Mouse (Mus musculus) hindbrain, embryonic 15.5 days (tissue): Measurements from ENCODE around the gene Mrrf. TPM values are rescaled to one million over a fixed set of nuclear protein-coding genes. Genes with fewer than 3 reads are reported as not detected.
"Not testable (repeated sequence)": the region's sequence is repeated elsewhere in the genome, so short reads cannot be mapped to it uniquely, and the experiment has no call there.

ENCODE experiments used
- ATAC-seq: fragments of 200-750 bp; cut with Nextera tagmentation; 2 replicates; pipeline ENCODE4 v1.8.0; 2017; ENCODE audit warnings: low read depth, moderate number of reproducible peaks, moderate TSS enrichment; ENCODE audit not compliant: low FRiP score
- H3K27ac ChIP-seq: fragments of 300-500 bp; sonication (generic); replicated peaks from 2 replicates; pipeline ENCODE4 v1.5.1; 2015; ENCODE audit warnings: mild to moderate bottlenecking, inconsistent platforms
- H3K27me3 ChIP-seq: fragments of 300-500 bp; sonication (generic); 2 replicates; pipeline ENCODE4 v1.6.1; 2015; ENCODE audit warnings: control low read depth, inconsistent platforms
- H3K36me3 ChIP-seq: fragments of 300-500 bp; sonication (generic); 2 replicates; pipeline ENCODE4 v1.6.1; 2015; ENCODE audit warnings: control low read depth, inconsistent platforms
- H3K4me1 ChIP-seq: fragments of 300-500 bp; sonication (generic); replicated peaks from 2 replicates; pipeline ENCODE4 v1.6.1; 2015; ENCODE audit warnings: control low read depth, inconsistent platforms
- H3K4me2 ChIP-seq: fragments of 300-500 bp; sonication (generic); 2 replicates; pipeline ENCODE4 v1.6.1; 2015; ENCODE audit warnings: moderate library complexity, mild to moderate bottlenecking, inconsistent platforms
- H3K4me3 ChIP-seq: fragments of 300-500 bp; sonication (generic); 2 replicates; pipeline ENCODE4 v1.5.1; 2015; ENCODE audit warnings: mild to moderate bottlenecking, inconsistent platforms
- H3K9ac ChIP-seq: fragments of 300-500 bp; sonication (generic); 2 replicates; pipeline ENCODE4 v1.6.1; 2015; ENCODE audit warnings: inconsistent platforms
- H3K9me3 ChIP-seq: fragments of 300-500 bp; sonication (generic); 2 replicates; pipeline ENCODE4 v1.6.1; 2016; ENCODE audit warnings: control low read depth, inconsistent platforms
- WGBS: fragments of 180-500 bp; shearing (Covaris S2); methylation state at CpG from one replicate; pipeline ENCODE4 v1.1.7; 2015; 5-methylcytosine and 5-hydroxymethylcytosine counted together
- polyA plus RNA-seq: library from polyadenylated mRNA; unstranded; fragments of >200 nt; fragmentation: Nextera tagmentation; extraction: Ambion mirVana; gene quantifications from 2 replicates; pipeline ENCODE4 v1.2.1, GENCODE M21; 2015

The Mrrf gene
- polyA plus RNA-seq, 1 experiment from 2014 or later: 23.1 TPM

DNA sequence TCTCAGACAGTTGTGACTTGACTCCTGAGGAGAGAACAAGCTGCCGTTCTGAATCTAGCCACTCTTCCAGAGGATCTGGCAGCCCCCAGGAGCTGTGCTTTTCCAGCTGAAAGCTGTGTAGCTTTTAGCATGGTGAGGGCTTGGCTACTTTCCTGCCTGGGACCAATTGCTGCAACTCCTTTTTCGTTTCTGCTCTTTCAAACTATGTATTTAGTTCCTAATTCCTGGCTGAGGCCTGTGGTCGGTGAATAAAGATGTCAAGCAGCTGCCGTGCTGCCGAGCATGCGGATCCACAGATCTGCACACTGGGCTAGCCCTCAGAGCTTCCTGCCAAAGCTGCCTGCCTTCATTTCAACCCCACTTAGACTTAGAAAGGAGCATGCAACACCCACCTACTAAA is 48.7 kb downstream of the Mrrf start:
- Histone ChIP-seq H3K4me3 (no peak overlapping the region), H3K9me3 (no peaks in the 10 kb centered on the region), H3K4me2 (no peak overlapping the region), H3K27ac (no peak overlapping the region), H3K4me1 (0 out of 2 replicates have a peak, but pooled peaks cover 3% of the 10 kb centered on the region), H3K27me3 (no peaks in the 10 kb centered on the region), H3K9ac (no peak overlapping the region), H3K36me3 (no peaks in the 10 kb centered on the region)
- WGBS: 71% methylated on average over 6 of the region's 6 CpGs
- no peak for ATAC-seq

DNA sequence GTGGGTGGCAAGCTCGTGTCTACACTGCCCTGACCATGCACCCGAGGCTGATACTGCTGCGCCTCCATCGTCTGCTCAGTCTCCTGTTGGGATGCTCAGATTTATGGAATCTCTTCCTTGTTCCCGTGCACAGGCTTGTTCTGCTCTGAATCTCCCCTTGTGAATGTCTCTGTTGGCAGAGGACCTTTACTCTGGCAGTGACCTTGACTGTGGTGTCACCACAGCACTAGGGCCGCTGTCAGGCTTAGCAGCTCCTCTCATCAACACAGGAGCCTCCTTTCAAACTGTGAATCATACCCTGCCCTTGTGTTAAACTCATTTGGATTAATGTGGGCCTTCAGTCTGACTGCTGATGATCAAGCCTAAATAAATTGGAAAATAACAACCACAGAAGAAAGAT is 53.0 kb downstream of the Mrrf start:
- not testable (repeated sequence) for H3K4me3 ChIP-seq, H3K27ac ChIP-seq, H3K9ac ChIP-seq, H3K4me2 ChIP-seq, H3K4me1 ChIP-seq, ATAC-seq, H3K36me3 ChIP-seq, H3K27me3 ChIP-seq, H3K9me3 ChIP-seq
- WGBS: 88% methylated on average over 6 of the region's 6 CpGs

DNA sequence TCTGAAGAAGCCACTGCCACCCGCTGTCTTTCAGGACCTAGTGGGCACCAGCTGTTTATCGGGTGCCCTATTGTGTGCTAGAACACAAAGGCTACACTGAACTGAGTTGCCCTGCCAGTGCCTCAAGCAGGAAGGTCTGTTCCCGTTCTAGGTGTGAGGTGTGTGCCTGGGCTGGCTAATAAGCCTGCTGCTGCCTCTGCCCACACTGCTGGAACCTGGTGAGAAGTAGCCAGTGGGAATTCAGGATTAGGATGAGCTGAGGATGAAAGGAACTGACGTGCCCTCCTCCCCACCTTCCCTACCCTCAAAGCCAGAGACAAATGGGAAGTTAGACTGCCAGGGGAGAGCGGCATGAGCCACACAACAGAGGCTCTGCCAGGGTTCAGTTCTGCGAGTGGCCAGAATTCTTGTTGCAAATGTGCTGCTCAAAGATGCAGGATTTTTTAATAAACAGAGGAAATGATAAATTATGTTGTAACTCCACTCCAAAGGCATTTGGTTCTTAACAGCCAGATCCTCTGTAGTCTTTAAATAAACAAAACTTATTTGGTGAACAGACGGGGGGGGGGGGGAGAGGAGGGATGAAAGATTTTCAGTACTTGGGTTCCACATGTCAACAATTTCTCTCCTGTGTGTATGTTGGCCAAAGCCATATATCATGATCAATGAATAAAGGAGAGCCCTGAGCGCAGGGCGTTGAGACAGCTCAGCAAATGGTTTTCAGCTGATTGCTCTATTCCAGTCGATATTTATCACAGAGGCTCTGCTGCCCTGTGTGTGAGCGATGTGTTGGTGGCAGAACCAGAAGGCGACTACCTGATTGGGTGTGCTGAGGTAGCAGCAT is 55.1 kb downstream of the Mrrf start:
- Histone ChIP-seq H3K27ac (no peak overlapping the region), H3K4me1 (peaks cover 4% of the 10 kb centered on the region; the same call in 1 of the 2 replicates), H3K9ac (no peak overlapping the region), H3K36me3 (no peaks in the 10 kb centered on the region), H3K9me3 (no peaks in the 10 kb centered on the region), H3K4me2 (no peak overlapping the region), H3K4me3 (no peak overlapping the region), H3K27me3 (no peaks in the 10 kb centered on the region)
- ATAC-seq: peak; percentile 47; the same call in 1 of the 2 replicates
- 47% methylated on average over 12 of the region's 12 CpGs for WGBS

DNA sequence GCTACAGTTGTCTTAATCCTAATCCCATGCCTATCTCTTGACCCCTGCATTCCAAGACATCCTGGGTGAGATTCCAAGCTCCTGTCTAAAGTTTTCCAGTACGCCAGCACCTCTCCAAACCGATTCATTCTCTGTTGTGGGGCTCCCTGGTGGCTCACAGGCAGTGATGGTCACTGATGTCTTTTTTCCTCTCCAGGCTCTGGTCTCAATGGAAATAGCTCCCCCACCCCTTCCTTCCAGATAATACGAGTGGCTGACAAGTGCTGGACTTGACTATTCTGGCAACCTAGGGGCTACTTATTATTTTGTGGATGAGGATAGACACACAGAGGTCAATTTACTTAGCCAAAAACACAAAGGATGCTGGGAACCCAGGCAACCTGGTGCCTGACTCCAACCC is 60.8 kb downstream of the Mrrf start:
- H3K4me2 ChIP-seq: no peak overlapping the region
- ATAC-seq: no peak
- WGBS: 64% methylated on average over 3 of the region's 3 CpGs
- no peak overlapping the region for H3K27ac ChIP-seq
- H3K27me3 ChIP-seq: peaks cover 6% of the 10 kb centered on the region; the same call in 1 of the 2 replicates
- no peaks in the 10 kb centered on the region for H3K36me3 ChIP-seq
- H3K4me1 ChIP-seq: peaks cover 14% of the 10 kb centered on the region
- no peak overlapping the region for H3K4me3 ChIP-seq
- H3K9me3 ChIP-seq: no peaks in the 10 kb centered on the region
- no peak overlapping the region for H3K9ac ChIP-seq

DNA sequence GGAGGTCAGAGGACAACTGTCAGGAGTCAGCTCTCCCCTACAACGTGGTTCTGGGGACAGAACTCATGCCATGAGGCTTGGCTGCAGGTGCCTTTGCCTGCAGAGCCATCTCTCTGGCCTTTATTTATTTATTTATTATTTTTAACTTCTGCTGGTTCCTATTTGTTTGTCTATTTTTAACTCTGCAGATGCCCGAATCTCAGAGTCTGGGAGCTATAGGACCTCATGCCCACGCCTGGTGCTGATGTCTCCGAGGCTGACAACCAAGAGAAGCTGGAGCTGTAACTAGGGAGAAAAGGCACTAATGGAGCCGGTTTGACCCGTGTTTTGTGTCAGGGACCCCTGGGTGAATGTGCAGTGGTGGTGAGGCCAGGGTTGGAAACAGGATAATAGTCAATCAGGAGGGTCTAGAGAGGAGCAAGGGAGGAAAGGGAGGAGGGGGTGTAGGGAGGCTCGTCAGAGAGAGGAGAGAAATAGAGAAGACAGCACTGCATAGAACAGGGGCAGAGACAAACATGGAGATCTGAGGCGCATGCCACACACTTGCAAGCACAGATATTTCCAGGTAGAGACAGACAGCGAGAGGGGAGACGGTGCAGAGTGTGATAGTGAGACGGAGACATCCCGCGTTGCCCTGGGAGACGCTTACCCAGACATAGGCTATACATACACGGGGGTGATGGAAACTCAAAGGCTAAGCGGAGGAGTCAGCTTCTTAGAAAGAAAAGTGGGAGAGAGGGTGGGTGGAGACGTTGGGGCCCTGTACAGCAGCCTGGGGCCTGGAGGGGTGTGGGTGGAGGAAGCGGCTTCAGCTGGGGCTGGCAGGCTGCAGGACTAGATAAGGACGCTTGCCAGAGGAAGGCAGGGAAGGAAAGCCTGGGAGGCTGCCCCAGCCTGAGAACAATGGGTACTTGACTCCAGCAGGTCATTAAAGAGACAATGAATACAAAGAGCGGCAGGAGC is 62.0 kb downstream of the Mrrf start:
- 0 out of 2 replicates have a peak overlapping the region, but pooled peaks have one; percentile 1 for H3K4me3 ChIP-seq
- WGBS: 9% methylated on average over 20 of the region's 20 CpGs
- H3K9me3 ChIP-seq: no peaks in the 10 kb centered on the region
- H3K9ac ChIP-seq: peak overlapping the region; percentile 9; the same call in 1 of the 2 replicates
- peaks cover 6% of the 10 kb centered on the region; the same call in 1 of the 2 replicates for H3K27me3 ChIP-seq
- H3K36me3 ChIP-seq: no peaks in the 10 kb centered on the region
- peak; percentile 74 for ATAC-seq
- peaks cover 26% of the 10 kb centered on the region for H3K4me1 ChIP-seq
- H3K4me2 ChIP-seq: peak overlapping the region; percentile 36
- peak overlapping the region; percentile 32 for H3K27ac ChIP-seq

DNA sequence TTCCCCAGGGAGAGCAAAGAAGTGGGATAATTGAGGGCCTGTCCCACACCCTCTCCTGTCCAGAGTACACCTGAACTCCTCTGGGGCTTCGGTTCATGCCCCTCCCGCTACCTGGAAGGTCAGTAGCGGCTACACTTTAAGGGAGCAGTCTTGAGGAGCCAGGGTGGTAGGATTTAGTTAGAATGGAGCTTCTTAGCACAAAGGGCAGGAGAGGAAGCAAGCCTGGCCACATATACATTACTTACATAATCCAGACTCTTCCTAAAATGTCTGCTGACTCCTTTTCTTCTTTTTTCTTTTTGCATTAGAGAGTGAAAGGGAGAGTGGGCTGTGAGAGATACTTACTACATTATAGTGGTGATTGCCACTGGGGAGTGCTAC is 62.7 kb downstream of the Mrrf start:
- Histone ChIP-seq H3K4me1 (peaks cover 32% of the 10 kb centered on the region), H3K27me3 (peaks cover 6% of the 10 kb centered on the region; the same call in 1 of the 2 replicates), H3K27ac (no peak overlapping the region), H3K9me3 (no peaks in the 10 kb centered on the region), H3K36me3 (no peaks in the 10 kb centered on the region), H3K9ac (no peak overlapping the region), H3K4me2 (peak overlapping the region; percentile 36), H3K4me3 (0 out of 2 replicates have a peak overlapping the region, but pooled peaks have one; percentile 1)
- no peak for ATAC-seq
- 6% methylated on average over 3 of the region's 3 CpGs for WGBS

DNA sequence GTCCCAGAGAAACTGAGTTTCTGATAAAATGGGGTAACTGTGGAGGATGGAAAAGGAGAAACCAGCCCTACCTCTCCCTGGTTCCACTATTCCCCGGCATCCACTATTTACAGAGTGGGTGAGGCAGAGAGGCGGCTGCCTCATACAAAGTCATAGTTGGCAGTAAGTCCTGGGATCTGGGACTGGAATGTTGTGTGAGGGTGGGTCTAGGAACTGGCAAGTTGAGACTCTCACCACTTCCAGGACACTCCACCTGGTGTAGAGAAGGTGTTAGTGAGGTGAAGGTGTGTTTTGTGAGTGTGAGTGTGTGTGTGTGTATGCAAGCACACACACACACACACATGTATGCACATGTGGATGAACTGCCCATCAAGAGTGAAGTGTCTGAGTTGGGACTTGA is 64.6 kb downstream of the Mrrf start:
- H3K4me2 ChIP-seq: no peak overlapping the region
- WGBS: 96% methylated on average over 2 of the region's 2 CpGs
- H3K4me1 ChIP-seq: peaks cover 36% of the 10 kb centered on the region
- H3K9ac ChIP-seq: no peak overlapping the region
- H3K9me3 ChIP-seq: no peaks in the 10 kb centered on the region
- ATAC-seq: no peak
- H3K4me3 ChIP-seq: no peak overlapping the region
- H3K36me3 ChIP-seq: no peaks in the 10 kb centered on the region
- H3K27me3 ChIP-seq: peaks cover 15% of the 10 kb centered on the region
- no peak overlapping the region for H3K27ac ChIP-seq

DNA sequence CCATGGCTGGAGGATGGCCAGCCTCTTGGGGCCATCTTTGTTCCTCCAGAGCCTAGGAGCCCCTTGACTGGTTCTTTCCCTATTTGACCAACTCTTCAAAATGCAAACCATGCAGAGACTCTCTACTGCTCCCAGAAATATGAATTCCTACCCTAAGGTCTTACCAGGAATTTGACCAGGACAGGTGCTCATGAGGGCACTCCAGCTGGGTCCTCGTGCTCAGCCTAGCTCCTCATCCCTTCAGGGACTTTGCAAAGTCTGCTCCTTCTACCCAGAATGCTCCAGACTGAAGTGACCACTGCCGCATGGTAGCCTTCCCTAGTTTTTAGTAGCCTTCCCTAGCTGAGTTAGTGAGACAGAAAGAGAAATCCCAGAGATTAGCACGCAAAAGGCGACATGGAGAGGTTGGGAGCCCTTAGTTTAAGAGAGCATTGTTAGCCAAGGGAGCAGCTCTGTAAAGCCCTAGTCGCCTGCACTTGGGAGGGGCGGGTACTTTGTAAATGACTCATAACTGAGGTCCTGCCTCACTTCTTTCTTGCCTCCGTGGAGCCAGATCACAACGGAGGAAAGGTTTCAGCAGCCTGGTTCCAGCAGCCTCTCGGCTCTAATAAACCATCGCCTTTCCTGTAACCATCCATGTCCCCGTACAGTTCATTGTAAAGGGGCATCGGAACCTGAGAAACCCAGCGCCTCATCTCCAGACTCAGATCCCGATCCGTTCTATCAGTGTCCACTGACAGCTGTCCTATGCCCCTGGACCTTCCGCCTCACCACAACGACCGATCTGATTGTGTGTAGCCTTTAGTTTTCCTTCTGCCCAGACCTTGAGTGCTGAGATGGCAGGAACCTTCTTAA is 65.8 kb downstream of the Mrrf start:
- H3K27me3 ChIP-seq: peaks cover 15% of the 10 kb centered on the region
- 26% methylated on average over 18 of the region's 18 CpGs for WGBS
- no peaks in the 10 kb centered on the region for H3K36me3 ChIP-seq
- H3K4me3 ChIP-seq: peak overlapping the region; percentile 41
- H3K27ac ChIP-seq: peak overlapping the region; percentile 71; the same call in 1 of the 2 replicates
- peak overlapping the region; percentile 80 for H3K4me2 ChIP-seq
- H3K4me1 ChIP-seq: peaks cover 36% of the 10 kb centered on the region
- 0 out of 2 replicates have a peak overlapping the region, but pooled peaks have one; percentile 52 for H3K9ac ChIP-seq
- ATAC-seq: peak; percentile 2; the same call in 1 of the 2 replicates
- no peaks in the 10 kb centered on the region for H3K9me3 ChIP-seq

DNA sequence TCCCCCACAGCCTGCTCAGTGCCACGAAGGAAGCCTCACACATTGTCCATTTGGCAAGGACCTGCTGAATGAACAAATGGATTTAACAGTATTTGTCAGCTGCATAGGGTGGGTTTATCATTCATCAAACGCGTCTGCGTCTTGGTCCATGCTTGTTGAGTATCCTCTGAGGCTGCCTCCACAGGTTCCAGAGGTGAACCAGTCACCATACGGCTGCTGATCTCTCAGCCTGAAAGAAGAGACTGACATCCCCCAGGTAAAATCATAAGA is 66.4 kb downstream of the Mrrf start:
- WGBS: 14% methylated on average over 5 of the region's 5 CpGs
- Histone ChIP-seq H3K27ac (peak overlapping the region; percentile 71), H3K36me3 (no peaks in the 10 kb centered on the region), H3K9me3 (no peaks in the 10 kb centered on the region), H3K27me3 (peaks cover 15% of the 10 kb centered on the region), H3K4me3 (peak overlapping the region; percentile 41), H3K9ac (peak overlapping the region; percentile 52; the same call in 1 of the 2 replicates), H3K4me1 (peaks cover 36% of the 10 kb centered on the region), H3K4me2 (peak overlapping the region; percentile 80)
- peak; percentile 28 for ATAC-seq

DNA sequence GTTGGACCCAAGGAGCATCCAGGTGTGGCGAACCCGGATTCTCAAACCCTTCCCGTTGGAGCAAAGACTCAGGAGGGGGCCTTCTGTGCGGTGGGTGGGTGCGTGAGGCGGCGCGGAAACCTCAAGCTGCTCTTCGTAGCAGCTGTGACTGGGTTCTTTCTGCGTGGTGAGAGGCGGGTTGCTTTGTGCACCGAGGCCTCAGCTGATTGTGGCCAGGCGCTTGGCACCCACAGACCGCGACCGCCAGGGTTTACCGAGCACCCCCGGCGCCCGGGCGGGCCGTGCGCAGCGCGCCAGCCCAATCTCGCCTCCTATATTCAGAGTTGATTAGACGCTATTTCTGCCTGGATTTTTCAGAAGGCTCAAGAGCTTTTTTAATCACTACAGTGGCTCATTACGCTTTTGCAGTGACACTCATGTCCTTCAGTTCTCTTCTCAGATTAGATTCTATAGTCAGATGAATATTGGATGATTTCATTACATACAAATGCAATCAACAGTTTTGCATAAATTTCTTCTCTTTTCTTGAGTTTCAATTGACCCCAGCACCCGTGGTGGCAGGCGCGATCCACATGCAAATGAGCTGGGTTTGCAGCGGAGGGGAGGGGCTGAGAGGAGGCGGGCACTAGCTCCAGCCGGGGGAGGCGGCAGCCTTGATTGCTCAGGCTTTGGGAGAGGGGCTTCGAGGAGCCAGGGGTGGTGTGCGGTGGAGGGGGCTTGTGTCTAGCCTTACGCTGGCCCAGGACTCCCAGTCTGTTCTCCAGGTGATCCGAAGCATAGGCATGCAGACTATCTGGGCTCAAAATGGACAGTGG is 67.0 kb downstream of the Mrrf start:
- H3K4me1 ChIP-seq: peaks cover 32% of the 10 kb centered on the region
- H3K9me3 ChIP-seq: no peaks in the 10 kb centered on the region
- WGBS: under 1% methylated on average over 39 of the region's 39 CpGs
- H3K36me3 ChIP-seq: no peaks in the 10 kb centered on the region
- ATAC-seq: peak; percentile 75
- peak overlapping the region; percentile 52 for H3K9ac ChIP-seq
- H3K4me2 ChIP-seq: peak overlapping the region; percentile 80
- peak overlapping the region; percentile 71 for H3K27ac ChIP-seq
- H3K27me3 ChIP-seq: peaks cover 15% of the 10 kb centered on the region
- H3K4me3 ChIP-seq: peak overlapping the region; percentile 41

DNA sequence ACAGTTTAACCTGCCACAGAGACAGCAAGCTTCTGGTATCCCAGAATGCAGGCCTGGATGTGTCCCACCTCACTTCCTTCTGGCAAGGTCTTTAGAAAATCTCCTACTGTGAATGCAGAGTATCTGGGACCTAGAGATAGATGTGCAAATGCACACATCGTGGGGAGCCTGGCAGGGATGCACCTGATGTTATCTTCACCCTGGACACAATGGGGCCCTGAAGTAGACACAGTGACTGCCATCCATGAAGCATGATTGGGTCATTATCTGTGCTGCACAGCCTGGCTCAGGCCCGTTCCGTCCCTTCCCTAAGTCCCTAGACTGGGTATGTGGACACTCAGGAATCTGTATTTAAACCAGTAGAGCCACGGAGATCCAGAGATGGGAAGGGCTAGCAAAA is 68.4 kb downstream of the Mrrf start:
- Histone ChIP-seq H3K9me3 (no peaks in the 10 kb centered on the region), H3K27me3 (peaks cover 22% of the 10 kb centered on the region), H3K4me2 (no peak overlapping the region), H3K27ac (no peak overlapping the region), H3K4me1 (peaks cover 24% of the 10 kb centered on the region), H3K9ac (no peak overlapping the region), H3K4me3 (no peak overlapping the region), H3K36me3 (no peaks in the 10 kb centered on the region)
- no peak for ATAC-seq
- WGBS: 54% methylated on average over 4 of the region's 4 CpGs
